Mouse (Mus musculus) Muller cell, postnatal 12 days (primary cell): ENCODE data around the gene P4ha2.

ENCODE experiments used
- DNase-seq: peaks from one replicate; pipeline ENCODE4 v3.0.0-alpha.2; 2015; ENCODE audit errors: inconsistent ontology term

Gene P4ha2

GRCm38 (mm10) chr11:54100045-54100691 is at the start of gene P4ha2:
TSS of gene P4ha2 (plus strand) at chr11:54100095.
- DNase-seq = no peak

GRCm38 (mm10) chr11:54050205-54050604 is 49.7 kb upstream of the P4ha2 start:
- DNase-seq = no peak

GRCm38 (mm10) chr11:54051161-54051560 is 48.7 kb upstream of the P4ha2 start:
- DNase-seq = no peak

GRCm38 (mm10) chr11:54052128-54052527 is 47.8 kb upstream of the P4ha2 start:
- no peak for DNase-seq

GRCm38 (mm10) chr11:54053090-54053489 is 46.8 kb upstream of the P4ha2 start:
- no peak for DNase-seq

- DNase-seq = peak; percentile 29
Observed at GRCm38 (mm10) chr11:54054257-54054656, 45.6 kb upstream of the P4ha2 start.

- DNase-seq = no peak
Observed at GRCm38 (mm10) chr11:54056132-54056531, 43.8 kb upstream of the P4ha2 start.

- no peak for DNase-seq
Observed at GRCm38 (mm10) chr11:54057428-54057827, 42.5 kb upstream of the P4ha2 start.

GRCm38 (mm10) chr11:54058056-54058617 is 41.8 kb upstream of the P4ha2 start:
- DNase-seq = peak; percentile 46

GRCm38 (mm10) chr11:54058643-54059042 is 41.3 kb upstream of the P4ha2 start:
- DNase-seq = peak; percentile 49

- peak; percentile 84 for DNase-seq
Observed at GRCm38 (mm10) chr11:54059526-54059925, 40.4 kb upstream of the P4ha2 start.

GRCm38 (mm10) chr11:54060316-54060715 is 39.6 kb upstream of the P4ha2 start:
- peak; percentile 90 for DNase-seq

- peak; percentile 100 for DNase-seq
Observed at GRCm38 (mm10) chr11:54062086-54062752, 37.7 kb upstream of the P4ha2 start.

- DNase-seq = no peak
Observed at GRCm38 (mm10) chr11:54062753-54063471, 37.0 kb upstream of the P4ha2 start.

GRCm38 (mm10) chr11:54063472-54063775 is 36.5 kb upstream of the P4ha2 start:
- no peak for DNase-seq

GRCm38 (mm10) chr11:54064412-54064978 is 35.4 kb upstream of the P4ha2 start:
- DNase-seq = no peak

GRCm38 (mm10) chr11:54065106-54065914 is 34.6 kb upstream of the P4ha2 start:
- DNase-seq = no peak

- peak; percentile 69 for DNase-seq
Observed at GRCm38 (mm10) chr11:54065915-54066178, 34.0 kb upstream of the P4ha2 start.

- peak; percentile 51 for DNase-seq
Observed at GRCm38 (mm10) chr11:54066400-54066799, 33.5 kb upstream of the P4ha2 start.

- DNase-seq = peak; percentile 52
Observed at GRCm38 (mm10) chr11:54067318-54067995, 32.4 kb upstream of the P4ha2 start.

GRCm38 (mm10) chr11:54067996-54068519 is 31.8 kb upstream of the P4ha2 start:
- DNase-seq = peak; percentile 56
